Mouse (Mus musculus) cerebellum, adult 2 months (tissue): Measurements from ENCODE around the gene Spindoc.

Source experiments
- CTCF ChIP-seq: fragments of 200-500 bp; IDR thresholded peaks from 2 replicates; pipeline ENCODE4 v1.5.1; 2011; ENCODE audit warnings: low read depth, mild to moderate bottlenecking, control low read depth, low read length, moderate library complexity, borderline replicate concordance; ENCODE audit not compliant: insufficient read depth
- POLR2A ChIP-seq: fragments of 200-500 bp; IDR thresholded peaks from 2 replicates; pipeline ENCODE4 v1.6.1; 2011; ENCODE audit warnings: low read length, control low read depth, borderline replicate concordance; ENCODE audit not compliant: insufficient read depth

GRCm38 (mm10) chr19:7334049-7334448 is 48.7 kb downstream of the Spindoc start:
- TF ChIP-seq CTCF (no peak), POLR2A (no peak)
